Comparison of ENCODE assay signal across 16 mouse cellular contexts in the genomic region with DNA sequence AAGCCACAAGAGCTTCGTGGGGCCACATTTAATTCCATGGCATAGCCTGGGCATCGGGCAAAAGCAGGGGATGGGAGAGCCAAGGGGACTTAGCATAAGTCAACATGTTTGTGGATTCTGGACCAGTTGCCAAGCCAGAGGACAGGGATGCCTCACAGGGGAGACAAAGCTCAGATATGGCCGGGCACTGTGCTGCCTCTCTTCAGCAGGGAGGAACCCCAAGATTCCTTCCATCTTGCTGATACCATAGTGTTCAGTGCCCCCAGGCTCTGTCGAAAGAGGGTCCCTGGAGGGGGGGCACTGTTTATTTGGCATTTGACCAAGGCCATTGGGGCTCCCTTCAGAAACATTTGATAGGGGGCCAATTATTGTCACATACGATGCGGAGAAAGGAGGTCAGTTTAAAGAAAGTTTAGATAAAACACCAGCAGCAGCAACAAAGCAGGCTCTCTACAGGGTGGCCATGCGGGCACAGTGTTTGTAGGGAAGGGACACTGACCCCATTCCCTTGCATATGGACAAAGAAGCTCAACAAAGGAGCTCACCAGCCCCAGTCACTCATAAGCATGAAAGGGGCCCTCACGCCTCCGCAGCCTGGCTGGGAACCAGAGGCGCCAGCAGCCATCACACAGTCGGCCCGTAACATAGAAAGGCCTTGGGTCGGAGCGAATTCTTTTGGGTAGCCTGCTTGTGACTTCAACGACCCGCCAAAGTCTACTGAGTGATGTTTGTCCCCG.
DNase-seq lines count a peak whose midpoint lies in the region; ATAC-seq and TF ChIP-seq lines count a peak whose summit lies in the region.
"Had no signal": no experiment of that assay in that cellular context is flagged by ENCODE, and none has a peak within 500 bp of the region (broad histone marks: within the 10 kb centered on the region; RNA-seq: fewer than 3 reads in every experiment).

No protein-coding gene starts in this region.

- H3K36me3 ChIP-seq in forebrain, embryonic 12.5 days (replicated peaks): no peaks in the 10 kb centered on the region
- no peaks in the 10 kb centered on the region for H3K36me3 ChIP-seq in hindbrain, embryonic 15.5 days
- H3K36me3 ChIP-seq in intestine, embryonic 16.5 days (ENCODE audit: control insufficient read depth, insufficient read depth, low read length): no peaks in the 10 kb centered on the region
- H3K36me3 ChIP-seq: embryonic facial prominence, embryonic 13.5 days had no signal

- no peaks in the 10 kb centered on the region for H3K9me3 ChIP-seq in forebrain, embryonic 12.5 days
- no peaks in the 10 kb centered on the region for H3K9me3 ChIP-seq in hindbrain, embryonic 15.5 days
- no peaks in the 10 kb centered on the region for H3K9me3 ChIP-seq in intestine, embryonic 16.5 days (ENCODE audit: control insufficient read depth, low read length)
- H3K9me3 ChIP-seq: embryonic facial prominence, embryonic 13.5 days had no signal

- ATAC-seq in forebrain, embryonic 12.5 days (ENCODE audit: low FRiP score): peak; percentile 40
- ATAC-seq in hindbrain, embryonic 15.5 days (ENCODE audit: low FRiP score, low read depth): 0 out of 2 replicates have a peak, but pooled peaks have one; percentile 25
- no peak for ATAC-seq in intestine, embryonic 16.5 days
- ATAC-seq: Patski had no signal

- peak; percentile 32 to 33 for DNase-seq in cerebellum, postnatal 14 days
- no peak for DNase-seq in cerebellum, postnatal 4 days (ENCODE audit: low spot score in 2 of 2)
- DNase-seq in brain, embryonic 14.5 days (ENCODE audit: low read depth): peak; percentile 70
- DNase-seq in ovary, postnatal 36 days (ENCODE audit: low spot score): no peak
- DNase-seq in T-cell, adult 2 months (ENCODE audit: low spot score): no peak
- DNase-seq: cerebellum, adult 18-20 months; gastrocnemius, postnatal 10 days; heart, postnatal 14 days; kidney, adult 18-20 months; kidney, postnatal 25 days had no signal

- no peak overlapping the region for H3K27ac ChIP-seq in forebrain, embryonic 12.5 days
- no peak overlapping the region for H3K27ac ChIP-seq in hindbrain, embryonic 15.5 days (replicated peaks)
- no peak overlapping the region for H3K27ac ChIP-seq in intestine, embryonic 16.5 days (ENCODE audit: low read length)
- H3K27ac ChIP-seq: embryonic facial prominence, embryonic 13.5 days had no signal

- no peak for TF ChIP-seq POLR2A in brain, embryonic 14.5 days (IDR thresholded peaks at IDR 0.05; ENCODE audit: borderline replicate concordance, extremely low read depth, insufficient read depth, insufficient read length, poor library complexity, severe bottlenecking)

- TF ChIP-seq CTCF in brain, embryonic 14.5 days (IDR thresholded peaks at IDR 0.05; ENCODE audit: borderline replicate concordance, extremely low read depth, insufficient read depth, insufficient read length): no peak

- WGBS in forebrain, embryonic 12.5 days: 49% methylated on average over 17 of the region's 17 CpGs
- WGBS in hindbrain, embryonic 15.5 days: 34% methylated on average over 17 of the region's 17 CpGs
- 86% methylated on average over 17 of the region's 17 CpGs for WGBS in intestine, embryonic 16.5 days

- H3K9ac ChIP-seq in forebrain, embryonic 12.5 days: no peak overlapping the region
- H3K9ac ChIP-seq in hindbrain, embryonic 15.5 days: no peak overlapping the region
- no peak overlapping the region for H3K9ac ChIP-seq in intestine, embryonic 16.5 days (ENCODE audit: low read depth, low read length)
- H3K9ac ChIP-seq: embryonic facial prominence, embryonic 13.5 days had no signal

- H3K4me1 ChIP-seq in forebrain, embryonic 12.5 days: peaks cover 17% of the 10 kb centered on the region
- peaks cover 4% of the 10 kb centered on the region; the same call in 1 of the 2 replicates for H3K4me1 ChIP-seq in hindbrain, embryonic 15.5 days (replicated peaks)
- peaks cover 7% of the 10 kb centered on the region; the same call in 1 of the 2 replicates for H3K4me1 ChIP-seq in intestine, embryonic 16.5 days (ENCODE audit: control insufficient read depth, insufficient read depth, low read length)

- no peak overlapping the region for H3K4me3 ChIP-seq in forebrain, embryonic 12.5 days (replicated peaks)
- H3K4me3 ChIP-seq in hindbrain, embryonic 15.5 days: no peak overlapping the region
- no peak overlapping the region for H3K4me3 ChIP-seq in intestine, embryonic 16.5 days (ENCODE audit: low read length)
- H3K4me3 ChIP-seq: embryonic facial prominence, embryonic 13.5 days had no signal

- no peak overlapping the region for H3K4me2 ChIP-seq in forebrain, embryonic 12.5 days
- H3K4me2 ChIP-seq in hindbrain, embryonic 15.5 days: no peak overlapping the region
- H3K4me2 ChIP-seq in intestine, embryonic 16.5 days (ENCODE audit: low read depth, low read length): no peak overlapping the region
- H3K4me2 ChIP-seq: embryonic facial prominence, embryonic 13.5 days; liver, embryonic 11.5 days had no signal

- H3K27me3 ChIP-seq in forebrain, embryonic 12.5 days: no peaks in the 10 kb centered on the region; the same call in 1 of the 2 replicates
- H3K27me3 ChIP-seq in hindbrain, embryonic 15.5 days: no peaks in the 10 kb centered on the region
- H3K27me3 ChIP-seq in intestine, embryonic 16.5 days (replicated peaks; ENCODE audit: control insufficient read depth, insufficient read depth, low read length): no peaks in the 10 kb centered on the region
- H3K27me3 ChIP-seq: embryonic facial prominence, embryonic 13.5 days; Patski had no signal

Comparison
In these comparisons a context has a peak if more than half of its experiments do, and no peak if none do; other contexts are left out.
1. DNase-seq: peak in cerebellum, postnatal 14 days (2 of 2) and brain, embryonic 14.5 days (single experiment); none in cerebellum, postnatal 4 days (0 of 2), ovary, postnatal 36 days (single experiment) and T-cell, adult 2 months (single experiment).